Comparison of ENCODE assay signal across 13 mouse cellular contexts in genomic region chr17:70951266-70951665, GRCm38 (mm10).
"Had no signal": no experiment of that assay in that cellular context is flagged by ENCODE, and none has a peak within 500 bp of the region (broad histone marks: within the 10 kb centered on the region; RNA-seq: fewer than 3 reads in every experiment).

No protein-coding gene starts in this region.

- H3K27ac ChIP-seq: limb, embryonic 13.5 days; liver, embryonic 15.5 days; neural tube, embryonic 15.5 days; stomach, postnatal 0 days had no signal

- H3K36me3 ChIP-seq: limb, embryonic 13.5 days; liver, embryonic 15.5 days; neural tube, embryonic 15.5 days had no signal

- H3K4me2 ChIP-seq: limb, embryonic 13.5 days; liver, embryonic 11.5 days; liver, embryonic 15.5 days; lung, embryonic 14.5 days; neural tube, embryonic 15.5 days had no signal

- H3K9ac ChIP-seq: limb, embryonic 13.5 days; liver, embryonic 15.5 days; lung, embryonic 14.5 days; neural tube, embryonic 15.5 days had no signal

- DNase-seq: layer of hippocampus, adult 9-11 months; layer of hippocampus, postnatal 36 days; lung, embryonic 14.5 days; lung, postnatal 10 days; midbrain, embryonic 14.5 days; thymus, postnatal 14 days had no signal

- H3K27me3 ChIP-seq: limb, embryonic 13.5 days; liver, embryonic 15.5 days; neural tube, embryonic 15.5 days had no signal

- H3K9me3 ChIP-seq: limb, embryonic 13.5 days; liver, embryonic 15.5 days; neural tube, embryonic 15.5 days had no signal

- H3K4me1 ChIP-seq: limb, embryonic 13.5 days; liver, embryonic 15.5 days; neural tube, embryonic 15.5 days had no signal

- ATAC-seq: intestine, embryonic 16.5 days had no signal

- H3K4me3 ChIP-seq: limb, embryonic 13.5 days; liver, embryonic 15.5 days; myocyte; neural tube, embryonic 15.5 days had no signal
